Mouse (Mus musculus) embryo, embryonic 9.5 days (tissue): ENCODE results near the gene Aco2.

ENCODE experiments used
- DNase-seq: peaks from one replicate; pipeline ENCODE4 v3.0.0-alpha.2; 2017; ENCODE audit errors: extremely low spot score

Gene Aco2

DNA sequence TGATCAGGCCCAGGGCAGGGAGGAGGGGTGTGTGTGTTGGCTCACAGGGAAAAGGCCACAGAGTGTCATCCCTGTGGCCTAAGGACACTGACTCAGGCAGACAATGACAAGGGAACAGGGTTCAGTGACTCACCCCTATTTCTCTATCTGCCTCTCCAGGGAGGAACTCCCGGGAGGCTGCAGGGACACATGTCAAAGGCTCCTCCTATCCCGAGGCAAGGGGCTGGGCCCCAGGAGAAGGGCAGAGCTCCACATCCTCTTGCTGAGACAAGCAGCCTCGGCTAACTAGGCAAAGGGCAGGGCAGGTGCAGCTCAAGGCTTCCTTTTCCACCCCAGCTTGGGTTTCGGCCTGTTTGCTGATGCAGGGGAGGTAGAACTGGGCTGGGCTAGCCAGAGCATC lies 26.4 kb upstream of the Aco2 start:
- no peak for DNase-seq

DNA sequence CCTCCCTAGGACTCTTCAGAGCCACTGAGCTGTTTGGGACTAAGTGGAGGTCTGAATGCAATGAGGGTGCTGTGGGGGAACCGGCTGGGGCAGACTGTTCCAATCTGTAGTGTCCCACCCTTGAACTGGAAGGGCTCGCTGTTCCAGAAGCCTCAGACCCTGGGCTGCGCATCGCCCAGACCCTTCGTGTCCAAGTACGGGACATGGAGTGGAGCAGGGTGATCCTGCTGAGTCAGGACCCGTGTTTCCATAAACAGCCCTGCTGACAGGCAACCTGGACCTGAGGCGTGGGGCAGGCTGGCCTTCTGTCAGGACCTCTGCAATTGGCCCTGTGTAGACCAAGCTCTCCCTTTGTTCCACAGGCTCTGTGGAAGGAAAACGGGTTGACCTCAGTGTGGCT lies 25.4 kb upstream of the Aco2 start:
- no peak for DNase-seq

DNA sequence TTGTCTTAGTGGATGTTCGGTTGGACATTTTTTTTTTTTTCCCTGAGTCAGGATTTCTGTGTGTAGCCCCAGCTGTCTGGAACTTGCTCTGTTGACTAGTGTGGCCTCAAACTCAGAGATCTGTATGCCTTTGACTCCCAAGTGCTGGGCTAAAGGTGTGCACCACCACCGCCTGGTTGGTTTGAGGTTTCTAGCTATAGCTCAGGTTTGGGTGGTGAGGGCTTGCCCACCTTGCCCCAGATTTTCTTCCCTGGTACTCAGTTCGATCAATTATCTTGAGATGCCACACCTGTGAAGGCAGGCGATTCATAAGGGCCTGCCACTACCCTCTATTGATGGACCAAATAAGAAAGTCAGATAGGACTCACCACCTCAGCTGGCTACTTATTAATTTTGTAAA lies 24.9 kb upstream of the Aco2 start:
- no peak for DNase-seq

DNA sequence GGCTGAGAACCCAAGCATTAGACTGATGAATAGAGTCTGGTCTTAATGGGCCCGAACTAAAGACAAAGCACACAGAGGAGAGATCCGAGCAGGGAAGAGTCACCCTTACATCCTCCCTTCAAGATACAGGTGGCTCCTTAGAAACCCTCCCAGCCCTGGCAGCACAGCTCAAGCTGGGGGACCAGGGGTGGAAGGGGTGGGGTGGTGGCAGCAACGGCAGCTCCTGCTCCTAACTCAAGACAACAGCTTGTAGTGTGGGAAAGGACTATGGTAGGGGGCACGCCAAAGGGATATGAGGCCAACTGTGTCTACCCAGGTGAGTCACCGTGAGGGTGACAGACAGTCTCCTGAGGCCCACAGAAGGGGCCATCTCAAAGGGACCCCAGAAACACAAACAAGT lies 24.2 kb upstream of the Aco2 start:
- no peak for DNase-seq

DNA sequence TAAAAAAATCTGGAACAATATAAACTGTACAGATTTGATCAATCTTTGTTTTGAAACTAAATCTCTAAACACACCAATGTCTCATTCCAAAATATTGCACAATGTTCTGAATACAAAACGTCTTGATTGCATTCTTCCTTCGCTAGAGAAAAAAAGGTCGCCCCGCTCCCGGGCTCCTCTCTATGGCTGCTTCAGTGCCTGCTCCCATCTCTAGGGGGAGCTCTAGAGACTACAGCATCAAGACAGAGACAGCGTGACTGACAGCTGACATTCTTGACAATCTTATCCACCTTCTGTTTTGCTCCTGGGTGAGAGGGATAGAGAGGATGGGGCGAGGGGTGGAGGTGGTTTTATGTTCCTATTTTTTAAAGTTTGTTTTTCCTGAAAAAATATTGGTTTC lies 23.8 kb upstream of the Aco2 start:
- no peak for DNase-seq

DNA sequence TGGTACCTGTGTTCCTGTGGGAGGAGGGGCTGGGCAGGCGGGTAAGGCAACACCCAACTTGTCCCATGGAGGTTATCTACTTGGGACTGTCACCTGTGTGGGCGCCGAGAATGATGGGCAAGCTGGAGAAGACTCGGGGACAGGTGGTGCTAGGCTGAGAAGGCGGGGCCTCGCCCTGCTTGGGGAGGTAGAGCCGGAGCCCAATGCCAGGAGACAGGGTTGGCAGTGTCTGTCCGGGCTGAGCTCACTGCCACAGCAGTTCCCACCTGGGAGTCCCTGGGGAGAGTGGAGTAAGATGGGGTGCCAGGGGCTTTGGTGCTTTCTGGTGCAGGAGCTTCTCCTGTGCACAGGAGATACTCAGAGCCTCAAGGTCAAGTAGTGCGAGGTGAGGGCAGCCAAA lies 23.0 kb upstream of the Aco2 start:
- no peak for DNase-seq

DNA sequence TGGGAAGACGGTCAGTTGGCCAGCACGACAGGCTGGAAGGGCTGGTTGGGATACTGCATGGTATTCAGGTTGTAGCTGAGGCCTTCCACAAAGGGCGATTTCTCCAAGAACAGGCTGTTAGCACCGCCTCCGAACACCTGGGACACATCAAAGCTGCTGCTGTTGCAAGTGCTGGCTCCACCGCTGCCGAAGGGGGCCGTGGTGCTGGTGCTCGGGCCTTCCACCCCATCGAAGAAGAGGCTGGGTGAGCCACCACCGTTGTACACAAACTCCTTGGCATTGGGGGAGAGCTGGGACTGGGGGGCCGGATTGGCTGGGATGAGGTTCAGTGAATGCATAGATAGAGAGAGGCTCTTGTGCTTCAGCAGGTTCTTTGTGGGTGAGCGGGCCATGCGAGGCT lies 21.4 kb upstream of the Aco2 start:
- no peak for DNase-seq

DNA sequence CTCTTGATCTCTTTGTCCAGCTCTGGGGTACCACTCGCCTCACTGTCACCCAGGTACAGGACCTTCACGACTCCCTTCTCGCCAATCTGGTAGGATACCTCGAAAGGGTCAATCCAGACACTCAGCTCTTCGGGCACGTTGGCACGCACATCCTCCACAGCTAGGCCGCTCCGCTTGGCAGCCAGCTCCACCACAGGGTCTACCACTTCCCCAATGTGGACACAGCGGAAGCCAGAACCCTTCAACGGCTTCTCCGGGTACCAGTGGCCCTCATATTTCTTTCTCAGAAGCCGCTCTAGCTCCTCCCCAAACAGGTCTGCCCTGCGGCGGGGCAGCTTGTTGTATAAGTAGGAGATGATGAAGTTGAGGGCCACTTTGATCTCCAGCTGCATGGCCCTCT lies 20.7 kb upstream of the Aco2 start:
- no peak for DNase-seq

DNA sequence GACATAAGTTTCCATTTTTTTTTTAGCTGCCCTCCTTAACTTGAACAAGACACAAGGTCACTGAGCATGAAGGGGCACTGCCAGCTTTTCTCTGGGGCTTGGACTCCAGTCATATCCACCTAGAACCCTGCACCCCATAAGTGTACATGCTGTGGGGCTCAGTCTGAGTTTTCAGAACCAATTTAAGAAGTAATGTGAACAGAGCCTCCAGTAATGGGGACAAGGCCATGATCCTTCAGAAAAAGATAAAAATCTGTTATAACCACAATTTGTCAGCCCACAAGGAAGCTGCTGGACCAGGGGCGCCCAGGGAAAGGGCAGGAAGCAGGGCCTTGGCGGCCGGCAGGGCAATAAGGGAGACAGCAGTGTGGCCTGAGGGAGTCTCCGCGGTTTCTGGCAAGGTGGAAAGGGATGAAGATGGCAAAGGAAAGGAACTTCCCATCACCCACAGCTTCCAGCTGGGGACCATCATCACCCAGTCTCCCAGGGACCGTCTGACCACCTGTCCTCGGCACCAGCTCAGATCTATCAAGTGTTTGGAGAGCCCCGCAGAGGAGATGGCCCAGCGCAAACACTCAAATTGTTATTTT lies 19.6 kb upstream of the Aco2 start:
- no peak for DNase-seq

DNA sequence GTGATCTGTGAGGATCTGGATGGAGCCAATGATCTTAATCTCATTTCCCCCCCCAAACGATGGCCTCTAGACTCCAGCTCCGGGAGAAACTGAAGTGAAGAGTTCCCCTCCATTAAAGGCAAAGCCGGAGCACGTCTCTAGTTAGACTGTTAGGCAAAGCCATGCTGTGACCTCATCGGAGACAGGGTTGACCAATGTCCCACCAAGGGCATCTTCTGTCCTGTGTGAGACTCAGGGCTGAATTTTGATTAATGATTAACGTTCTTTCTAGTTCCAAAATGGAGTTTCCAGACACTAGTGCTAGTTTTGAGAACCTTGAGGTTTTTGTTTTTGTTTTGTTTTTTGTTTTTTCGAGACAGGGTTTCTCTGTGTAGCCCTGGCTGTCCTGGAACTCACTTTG lies 19.0 kb upstream of the Aco2 start:
- DNase-seq: no peak

DNA sequence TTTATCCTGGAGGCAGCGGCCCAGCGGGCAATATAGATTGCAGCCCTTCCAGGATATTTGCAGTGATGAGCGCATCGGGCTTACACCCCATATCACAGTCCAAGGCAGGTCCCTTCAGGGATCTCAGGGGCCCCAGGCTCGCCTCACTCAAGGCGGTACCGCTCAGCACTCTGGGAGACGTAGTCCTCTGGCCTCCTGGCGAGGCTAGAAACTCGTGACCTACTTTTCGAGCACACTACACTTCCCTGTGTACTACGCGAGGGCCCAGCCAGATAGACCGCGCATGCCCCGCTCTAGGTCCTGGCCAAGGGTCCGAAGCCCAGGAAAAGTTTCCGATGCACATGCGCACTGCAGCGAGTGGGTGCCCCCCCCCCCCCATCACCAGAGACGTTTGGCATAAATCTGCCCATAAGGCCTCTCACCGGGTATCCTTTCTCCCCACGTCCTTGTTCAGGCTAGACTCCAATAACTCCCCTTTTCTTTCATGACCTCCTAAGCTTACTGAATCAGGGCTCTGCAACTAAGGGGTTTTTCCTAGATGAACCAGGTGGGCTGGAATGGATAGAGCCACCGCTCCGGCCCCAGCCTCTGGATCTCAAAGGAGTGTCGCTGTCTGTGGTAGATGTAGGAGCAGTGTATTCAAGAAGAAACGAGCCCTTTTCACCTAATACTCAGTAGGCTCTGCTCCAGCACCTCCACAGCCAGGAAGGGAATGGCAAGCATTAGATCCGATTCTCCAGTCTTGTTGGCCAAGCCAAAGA lies 15.9 kb upstream of the Aco2 start:
- DNase-seq: peak; percentile 88

DNA sequence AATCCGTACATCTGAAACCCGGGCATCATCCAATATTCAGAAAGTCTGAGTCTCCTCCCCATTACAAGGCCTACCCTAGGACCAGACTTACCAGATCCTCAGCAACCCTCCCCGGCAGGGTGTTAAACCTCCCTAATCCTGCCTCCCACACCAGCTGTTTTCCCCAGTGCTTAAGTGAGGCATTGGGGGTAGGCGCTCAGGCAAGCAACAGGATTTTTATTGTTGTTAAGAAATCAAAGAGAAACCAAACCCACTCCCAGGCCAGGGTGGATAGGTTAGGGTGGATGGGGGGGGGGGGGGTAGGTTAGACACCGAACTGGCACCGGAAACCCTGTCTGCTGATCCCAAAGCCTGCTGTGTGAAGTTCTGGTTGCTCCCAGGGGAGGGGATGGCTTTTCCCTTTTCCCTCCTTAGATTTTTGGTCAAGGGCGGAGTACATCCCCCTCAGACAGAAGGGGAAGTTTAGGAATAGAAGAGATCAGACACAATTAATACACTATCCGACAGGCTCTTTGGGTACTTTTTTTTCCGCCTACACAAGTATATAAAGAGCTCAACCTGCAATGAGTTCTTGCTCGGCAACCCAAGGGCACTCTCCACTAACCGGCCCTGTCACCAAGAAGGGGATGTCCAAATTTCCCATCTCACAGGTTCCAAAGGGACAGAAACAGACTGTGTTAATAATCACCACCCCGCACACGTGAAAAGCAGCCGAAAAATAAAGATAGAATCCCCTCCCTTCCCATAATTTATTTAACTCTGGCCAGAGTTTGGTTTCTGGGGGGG lies 15.0 kb upstream of the Aco2 start:
- DNase-seq: peak; percentile 25

DNA sequence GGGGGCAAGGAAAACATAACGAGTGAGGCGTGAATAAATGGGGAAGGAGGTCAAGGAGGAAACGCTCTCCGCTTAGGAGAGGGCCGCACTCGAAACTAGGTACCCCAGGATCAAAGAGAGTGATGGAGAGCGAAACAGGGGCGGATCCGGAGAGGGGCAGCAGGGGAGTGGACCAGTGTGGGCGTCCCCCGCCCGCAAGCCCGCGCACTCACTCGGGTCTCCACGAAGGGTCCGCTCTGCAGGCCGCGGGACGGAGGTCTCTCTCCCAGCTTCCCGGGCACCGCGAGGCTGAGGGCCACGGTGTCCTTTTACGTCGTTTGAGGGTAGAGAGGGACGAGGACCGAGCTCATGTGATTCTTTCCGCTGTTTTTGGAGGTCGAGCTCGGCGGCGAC lies 14.4 kb upstream of the Aco2 start:
- no peak for DNase-seq

DNA sequence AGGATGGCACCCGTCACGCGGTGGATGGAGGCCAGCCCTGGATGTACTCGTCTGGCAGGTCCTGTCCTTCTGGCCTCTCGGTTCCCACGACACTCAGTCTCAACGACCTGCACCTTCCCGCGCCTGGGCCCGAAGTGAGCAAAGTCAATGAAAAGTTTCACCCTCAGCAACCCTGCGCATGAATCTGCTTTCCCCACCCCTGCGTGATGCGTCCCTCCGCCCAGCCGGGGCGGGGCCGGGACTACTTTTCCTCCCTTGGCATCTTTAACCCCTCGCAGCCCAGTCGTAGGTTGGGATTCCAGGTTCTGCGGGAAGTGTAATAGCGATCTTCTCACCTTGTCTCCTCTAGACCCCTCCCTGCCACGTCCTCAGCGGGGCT lies 14.0 kb upstream of the Aco2 start:
- peak; percentile 95 for DNase-seq

DNA sequence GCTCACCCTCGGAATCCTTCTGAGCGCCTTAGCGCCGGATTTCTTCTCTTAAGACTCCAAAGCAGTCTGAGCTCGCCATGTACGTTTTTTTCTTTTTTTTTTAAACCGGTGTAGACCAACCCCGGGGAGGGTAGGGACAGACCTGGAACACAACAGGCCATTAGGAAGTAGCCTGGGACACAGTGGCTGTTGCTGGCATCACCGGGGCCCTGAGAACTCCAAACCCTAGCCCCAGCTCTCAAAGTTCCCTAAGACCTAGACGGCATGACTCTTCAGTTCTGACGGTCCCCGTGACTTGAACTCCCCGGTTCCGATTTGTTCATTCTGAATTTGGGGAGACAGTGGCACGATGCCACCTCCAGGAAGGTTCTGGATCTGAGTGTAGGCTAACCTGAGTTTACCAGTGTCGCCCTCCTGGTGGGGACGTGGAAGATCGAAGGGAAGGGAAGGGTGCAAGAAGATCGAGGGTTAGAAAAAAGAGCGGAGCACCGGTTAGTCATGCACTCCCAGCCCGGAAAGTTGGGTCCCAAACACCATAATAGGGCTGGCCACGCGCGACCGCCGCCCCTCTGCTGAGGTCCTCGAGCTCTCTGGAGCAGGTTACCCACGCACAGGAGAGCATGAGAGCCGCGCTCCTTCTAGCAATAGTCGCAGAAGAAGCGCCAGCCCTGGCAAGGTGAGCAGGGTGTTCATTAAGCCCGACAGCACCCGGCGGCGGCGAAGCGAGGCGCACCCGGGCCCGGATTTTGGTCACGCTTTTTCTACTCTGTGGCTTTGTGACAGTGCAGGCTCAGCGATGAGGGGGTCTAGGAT lies 13.4 kb upstream of the Aco2 start, which contains the start of gene Tob2:
Gene Tob2 (minus strand): TSS at position 280 of the 813 bp plus-strand sequence.
- DNase-seq: peak; percentile 72

DNA sequence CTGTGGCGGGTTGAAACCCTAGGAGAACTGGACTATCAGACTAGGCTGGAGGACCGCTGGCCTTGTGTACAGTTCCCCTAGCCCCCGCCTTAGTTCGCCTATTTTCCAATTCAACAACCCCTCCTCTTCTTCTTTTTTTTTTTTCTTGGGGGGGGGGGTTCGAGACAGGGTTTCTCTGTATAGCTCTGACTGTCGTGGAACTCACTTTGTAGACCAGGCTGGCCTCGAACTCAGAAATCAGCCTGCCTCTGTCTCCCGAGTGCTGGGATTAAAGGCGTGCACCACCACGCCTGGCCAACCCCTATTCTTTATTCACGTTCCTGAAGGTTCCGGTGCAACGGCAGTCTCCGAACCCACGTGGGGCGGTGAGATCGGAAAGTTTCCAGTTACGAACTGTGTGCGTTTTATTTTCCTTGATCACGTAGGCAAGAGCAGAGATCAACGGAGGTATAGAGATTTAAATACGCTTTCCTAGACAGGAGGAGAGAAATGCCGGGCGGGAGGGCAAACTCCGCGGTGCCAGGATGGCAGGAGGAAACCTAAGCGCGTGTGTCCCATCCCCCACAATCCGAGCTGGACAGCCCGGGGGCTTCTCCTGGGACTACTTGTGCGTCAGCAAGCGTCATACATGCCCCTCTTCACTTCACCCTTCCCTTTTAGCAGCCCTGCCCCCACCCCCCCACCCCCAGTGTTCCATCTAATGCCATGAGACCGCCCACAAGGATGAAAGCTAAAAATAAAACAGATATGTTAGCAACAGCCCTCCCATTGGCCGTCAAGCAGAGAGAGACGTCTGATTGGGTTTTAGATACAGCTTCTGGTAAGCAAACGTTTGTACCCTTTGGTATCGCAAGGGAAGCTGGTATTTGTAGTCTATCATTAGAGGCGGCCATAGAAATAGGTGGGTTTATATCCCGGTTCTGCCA lies 12.5 kb upstream of the Aco2 start:
- peak; percentile 93 for DNase-seq

DNA sequence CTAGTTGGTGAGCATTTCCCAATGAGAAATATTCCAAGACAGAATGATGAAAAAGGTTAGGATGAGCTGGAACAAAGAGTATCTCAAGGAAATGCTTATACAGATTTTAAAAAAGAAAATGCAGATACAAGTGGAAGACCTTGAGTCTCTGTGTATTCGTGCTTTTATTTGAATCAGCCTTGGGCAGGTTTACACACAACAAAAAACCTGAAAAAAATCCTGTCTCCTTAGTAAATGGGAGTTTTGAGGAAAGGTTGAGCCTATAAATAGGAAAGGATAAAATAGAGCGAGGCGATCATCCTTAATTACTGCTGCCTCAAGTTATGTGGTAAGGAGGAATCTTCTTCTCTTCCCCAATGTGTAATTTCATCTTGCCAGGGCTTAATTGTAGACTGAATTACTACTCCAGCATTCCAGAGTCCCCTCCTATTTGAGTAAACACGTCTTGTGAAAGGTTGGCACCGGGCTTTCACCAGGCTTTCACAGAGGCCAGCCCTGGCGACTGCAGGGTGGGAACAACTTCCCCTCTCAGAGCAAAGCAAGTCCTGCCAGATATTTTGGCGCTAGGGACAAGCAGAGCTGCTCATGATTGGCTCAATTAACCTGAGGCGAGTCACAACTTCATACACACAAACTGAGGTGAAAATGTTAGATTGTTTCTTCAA lies 11.5 kb upstream of the Aco2 start:
- no peak for DNase-seq

DNA sequence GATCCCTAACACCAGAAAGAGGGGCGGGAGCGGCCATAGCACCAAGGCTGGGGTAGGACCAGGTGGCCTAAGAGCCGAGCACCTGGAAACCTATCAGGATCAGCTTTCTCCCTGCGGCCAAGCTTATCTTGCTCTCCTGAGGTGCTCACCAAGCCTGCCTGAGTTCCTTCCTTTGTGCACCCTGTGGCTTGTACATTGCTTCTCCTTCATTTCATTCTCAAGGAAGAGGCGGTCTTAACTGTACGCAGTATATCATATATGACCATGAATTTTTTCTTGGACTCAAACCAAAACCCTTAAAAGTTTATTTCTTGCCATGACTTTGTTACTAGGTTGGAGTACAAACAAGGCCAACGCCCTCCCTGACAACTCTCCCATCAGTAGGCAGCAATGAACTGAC lies 7.9 kb upstream of the Aco2 start:
- DNase-seq: no peak

DNA sequence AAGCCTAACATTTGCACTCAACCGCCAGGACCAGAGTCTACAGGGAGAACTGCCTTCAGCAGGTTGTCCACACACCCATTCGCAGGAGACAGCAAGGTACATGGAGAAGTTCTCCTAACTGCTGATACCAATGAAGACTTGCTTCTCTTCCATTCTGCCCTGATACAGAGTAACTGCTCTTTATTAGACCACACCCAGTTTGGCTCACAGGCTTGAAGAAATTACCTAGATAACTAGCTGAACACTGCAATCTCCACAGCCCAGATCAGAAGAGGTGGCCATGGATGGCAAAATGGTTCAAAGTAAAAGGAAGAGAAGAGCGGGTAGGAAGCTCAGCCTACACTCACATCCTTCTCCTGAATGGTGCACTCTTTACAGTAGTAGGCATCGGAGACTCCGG lies 2.1 kb upstream of the Aco2 start:
- DNase-seq: no peak

DNA sequence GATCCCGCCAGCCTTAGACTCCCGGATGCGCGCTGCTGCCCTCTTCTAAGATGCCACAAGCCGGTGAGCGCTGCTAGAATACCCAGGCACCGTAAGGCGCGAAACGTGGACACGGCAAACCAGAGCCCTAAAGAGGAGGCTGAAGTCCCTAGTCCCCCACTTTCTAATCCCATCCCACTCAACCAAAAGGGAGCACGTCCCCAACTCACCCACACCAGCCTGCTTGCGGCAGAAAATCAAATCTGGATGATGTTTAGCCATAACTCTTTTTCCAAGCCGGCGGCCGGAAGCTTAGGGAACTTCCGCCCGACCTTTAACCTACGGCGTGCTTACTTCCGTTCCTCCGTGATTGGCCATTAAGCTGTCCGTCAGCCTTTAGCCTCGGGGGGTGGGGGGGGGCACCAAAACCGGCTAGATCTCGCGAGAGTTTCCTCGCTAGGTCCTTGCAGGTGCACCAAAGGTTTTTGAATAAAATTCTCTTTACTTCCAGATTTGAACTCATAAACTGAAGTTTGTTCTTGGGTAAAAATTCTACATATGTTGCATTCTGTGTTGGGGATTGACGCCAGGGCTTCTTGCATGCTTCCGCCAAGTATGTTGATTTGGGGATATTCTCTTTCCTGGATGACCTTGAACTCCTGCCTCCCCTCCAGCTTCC lies 376 bp upstream of the Aco2 start, which contains the start of gene Phf5a:
Gene Phf5a (minus strand): TSS at position 308 of the 658 bp plus-strand sequence.
- peak; percentile 97 for DNase-seq
